Mouse (Mus musculus) frontal cortex, postnatal 10 days (tissue): Measurements from ENCODE around the gene Mxd4.

Experiments used
- DNase-seq, 2 experiments: peaks; one replicate each; pipeline ENCODE4 v3.0.0; 2022; ENCODE audit warnings: low spot score in 2 of 2, mixed read lengths in 1 of 2

Mxd4 gene

GRCm38 (mm10) chr5:34169954-34170353 is 17.6 kb downstream of the Mxd4 start:
- DNase-seq = no peak

GRCm38 (mm10) chr5:34168950-34169891 is 18.3 kb downstream of the Mxd4 start, which contains the start of the genes Poln and Haus3:
Gene Poln, minus strand, starts transcription at chr5:34169448.
Gene Haus3, minus strand, starts transcription at chr5:34169527.
- peak; percentile 97 to 98 for DNase-seq

- no peak for DNase-seq
These were observed 19.7 kb downstream of the Mxd4 start for GRCm38 (mm10) chr5:34167857-34168256.

DNA sequence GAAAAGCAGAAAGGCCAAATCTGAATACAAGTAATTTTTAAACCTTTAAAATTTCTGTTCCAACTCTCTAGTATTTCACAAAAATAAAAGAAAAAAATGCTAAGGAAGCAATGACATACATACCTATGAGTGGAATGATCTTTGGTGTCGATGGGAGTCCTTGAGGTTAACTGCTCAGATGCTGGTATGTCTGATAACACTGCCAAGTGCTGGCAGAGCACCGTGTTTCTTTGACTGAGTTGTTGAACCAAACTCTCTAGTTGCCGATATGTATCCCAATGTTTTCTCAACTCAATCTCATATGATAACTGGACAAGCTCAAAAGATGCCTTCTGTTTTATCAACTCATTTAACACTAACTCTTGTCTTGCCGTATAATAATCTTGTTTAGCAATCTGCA is 21.7 kb downstream of the Mxd4 start:
- no peak for DNase-seq

DNA sequence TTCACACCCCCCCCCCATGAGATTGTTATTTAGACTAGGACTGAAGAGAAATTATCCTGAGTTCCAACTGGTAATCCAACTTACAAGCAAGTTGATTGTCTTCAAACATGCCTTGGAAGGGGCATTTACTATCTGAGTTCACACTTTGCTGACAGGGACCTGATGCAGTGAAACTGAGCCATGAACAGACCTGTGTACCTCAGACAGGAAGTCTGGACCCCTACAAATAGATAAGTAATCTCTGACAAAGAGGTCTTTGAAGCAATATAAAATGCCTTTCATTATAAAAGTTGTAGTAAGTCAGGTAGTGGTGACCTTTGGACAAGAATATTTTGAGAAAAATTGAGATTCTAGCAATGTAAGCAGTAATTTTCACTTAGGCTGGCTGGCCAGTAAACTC is 39.0 kb downstream of the Mxd4 start:
- no peak for DNase-seq

GRCm38 (mm10) chr5:34147554-34147953 is 40.0 kb downstream of the Mxd4 start:
- no peak for DNase-seq

DNA sequence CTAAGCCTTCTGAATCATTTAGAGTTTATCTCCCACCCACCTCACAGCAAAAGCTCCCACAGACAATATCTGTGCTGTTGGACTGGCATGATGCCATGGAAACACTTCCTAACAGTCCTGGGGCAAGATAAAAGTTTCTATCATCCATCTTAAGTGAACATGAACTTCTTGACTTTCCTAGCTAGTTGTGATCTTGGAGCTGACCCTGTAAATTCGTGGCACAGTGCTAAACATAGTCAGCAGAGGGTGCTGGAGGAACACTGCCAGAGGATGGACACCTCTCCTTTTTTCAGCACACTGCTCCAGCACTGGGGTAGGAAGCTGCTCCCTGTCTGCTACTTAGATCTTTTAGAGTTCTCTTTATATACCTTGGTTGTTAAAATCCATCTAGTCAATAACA is 47.8 kb downstream of the Mxd4 start:
- peak in 1 of 2 experiments; percentile 14 for DNase-seq

DNA sequence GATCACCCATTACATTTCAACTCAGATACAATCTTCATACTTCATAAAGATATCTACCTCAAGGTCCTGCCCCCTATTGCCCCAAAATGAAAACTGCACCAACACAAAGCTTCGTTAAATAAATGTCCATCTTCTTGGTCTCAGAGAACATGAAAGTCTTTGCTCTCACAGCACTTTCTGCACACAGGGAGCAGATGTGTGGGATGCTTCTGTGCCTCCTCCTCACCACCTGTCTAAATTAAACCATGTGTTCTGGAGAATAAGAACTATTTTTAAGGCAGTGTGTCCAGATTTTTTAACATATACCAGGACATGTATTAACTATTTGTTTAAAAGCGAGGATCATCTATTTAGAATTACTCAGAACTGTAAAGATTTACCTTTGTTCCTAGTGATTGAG is 54.8 kb downstream of the Mxd4 start:
- DNase-seq = no peak

DNA sequence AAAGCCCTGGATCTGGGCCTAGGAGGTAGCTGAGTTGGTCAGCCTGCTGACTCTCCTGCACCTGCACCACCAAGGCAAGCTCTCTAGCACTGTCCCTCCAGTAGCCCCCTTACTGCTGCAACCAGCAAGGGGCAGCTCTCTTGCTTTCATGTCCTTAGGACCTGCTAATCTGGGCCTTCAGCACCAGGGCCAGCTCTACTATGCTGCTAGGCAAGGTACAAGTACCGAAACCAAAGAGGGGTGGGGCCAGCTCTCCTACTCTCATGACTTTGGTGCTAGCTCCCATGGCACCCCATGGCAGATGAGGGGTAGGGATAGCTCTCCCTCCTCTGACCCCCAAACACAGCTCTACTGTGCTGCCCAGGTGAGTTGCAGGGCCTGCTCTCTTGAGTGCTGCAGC is 63.4 kb downstream of the Mxd4 start:
- DNase-seq = no peak
